26 mouse cellular contexts compared by ENCODE assay signal in the genomic region with DNA sequence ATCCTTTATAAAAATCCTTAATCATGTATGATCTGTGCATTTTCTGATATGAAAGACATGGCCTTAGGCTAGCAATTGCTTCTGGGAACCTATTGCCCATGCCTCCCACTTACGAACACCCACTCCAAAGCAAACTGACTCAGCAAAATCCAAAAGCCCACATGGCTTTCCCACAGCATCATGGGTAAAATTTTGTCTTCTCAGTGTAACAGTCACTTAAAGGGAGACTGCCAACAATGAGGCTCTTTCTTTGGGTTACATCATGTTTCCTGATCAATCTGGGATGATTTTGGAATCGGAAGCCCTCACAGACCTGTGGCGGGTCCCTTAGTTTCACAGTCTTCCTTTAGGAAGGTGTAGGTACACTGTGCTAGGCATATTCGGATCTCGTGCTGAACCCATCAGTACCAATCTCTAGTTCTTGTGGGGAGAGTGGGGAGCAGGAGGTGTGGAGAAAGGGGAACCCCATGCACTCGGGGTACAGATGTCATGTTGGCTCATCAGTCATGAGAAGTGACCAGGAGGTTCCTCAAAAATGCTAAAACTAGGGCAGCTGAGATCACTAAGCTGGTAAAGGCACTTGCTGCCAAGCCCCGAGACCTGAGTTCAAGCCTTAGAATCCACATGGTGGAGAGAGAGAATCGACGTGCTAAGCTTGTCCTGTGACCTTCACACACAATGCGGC. TPM values are rescaled to one million over a fixed set of nuclear protein-coding genes. Genes with fewer than 3 reads are reported as not detected.
DNase-seq lines count a peak whose midpoint lies in the region; ATAC-seq and TF ChIP-seq lines count a peak whose summit lies in the region.
"Had no signal": no experiment of that assay in that cellular context is flagged by ENCODE, and none has a peak within 500 bp of the region (broad histone marks: within the 10 kb centered on the region; RNA-seq: fewer than 3 reads in every experiment).

No protein-coding gene starts in this region.

- TF ChIP-seq EP300 in MEL (IDR thresholded peaks at IDR 0.05; ENCODE audit: low read depth in 1 of 2, low read length in 2 of 2) = peak; percentile 27 to 76; a peak in 3 of 4 replicates

- no peak for TF ChIP-seq RAD21 in MEL (IDR thresholded peaks at IDR 0.05; ENCODE audit: low read depth, low read length)

- no peaks in the 10 kb centered on the region for H3K27me3 ChIP-seq in MEL (ENCODE audit: control insufficient read depth in 1 of 2, insufficient read depth in 2 of 2, low read length in 2 of 2)
- H3K27me3 ChIP-seq in intestine, embryonic 16.5 days (replicated peaks; ENCODE audit: control insufficient read depth, insufficient read depth, low read length) = no peaks in the 10 kb centered on the region
- no peaks in the 10 kb centered on the region for H3K27me3 ChIP-seq in forebrain, embryonic 15.5 days
- H3K27me3 ChIP-seq: embryonic facial prominence, embryonic 13.5 days; forebrain, embryonic 12.5 days; heart, embryonic 15.5 days; hindbrain, embryonic 15.5 days; intestine, embryonic 15.5 days; limb, embryonic 12.5 days; midbrain, embryonic 15.5 days had no signal

- peak; percentile 30; the same call in 1 of the 2 replicates for ATAC-seq in common myeloid progenitor, adult 5-6 weeks (replicated peaks; ENCODE audit: low read depth, poor library complexity, severe bottlenecking)
- peak; percentile 50; the same call in 1 of the 2 replicates for ATAC-seq in monocyte, adult 5-6 weeks (replicated peaks; ENCODE audit: insufficient number of reproducible peaks, low FRiP score, low TSS enrichment, poor library complexity, severe bottlenecking)
- no peak for ATAC-seq in intestine, embryonic 16.5 days
- ATAC-seq in forebrain, embryonic 15.5 days (replicated peaks) = no peak
- ATAC-seq: intestine, embryonic 15.5 days; liver, postnatal 0 days; lung, postnatal 0 days; midbrain, embryonic 15.5 days had no signal

- DNase-seq in left cerebral cortex, adult 18-20 months (ENCODE audit: low spot score in 2 of 2) = peak; percentile 13 to 16
- DNase-seq in left cerebral cortex, postnatal 36 days (ENCODE audit: low spot score in 2 of 2) = no peak
- peak; percentile 78 for DNase-seq in MEL (ENCODE audit: low read depth, low spot score)
- no peak for DNase-seq in Muller cell, postnatal 12 days (ENCODE audit: inconsistent ontology term)
- DNase-seq: cerebellum, adult 18-20 months; cerebellum, postnatal 14 days; embryo, embryonic 11 days; gastrocnemius, adult 2 months; heart, postnatal 36 days; kidney, postnatal 36 days; layer of hippocampus, adult 9-11 months; liver, postnatal 0 days had no signal

- no peak for TF ChIP-seq CTCF in MEL (IDR thresholded peaks at IDR 0.05 in 2 of 3, conservative IDR thresholded peaks at IDR 0.05 in 1 of 3; ENCODE audit: control insufficient read depth in 1 of 3, insufficient read depth in 1 of 3, low read depth in 2 of 3, low read length in 3 of 3, poor library complexity in 1 of 3, severe bottlenecking in 1 of 3)

- WGBS in intestine, embryonic 16.5 days = 93% methylated on average over 10 of the region's 10 CpGs
- 89% methylated on average over 10 of the region's 10 CpGs for WGBS in forebrain, embryonic 15.5 days

- no peak for TF ChIP-seq POLR2A in MEL (IDR thresholded peaks at IDR 0.05; ENCODE audit: control insufficient read depth in 1 of 2, insufficient read depth in 1 of 2, low read depth in 1 of 2, low read length in 2 of 2, poor library complexity in 1 of 2)

- peaks cover 0 to 27% of the 10 kb centered on the region in 2 experiments; a peak in 2 of 4 replicates for H3K36me3 ChIP-seq in MEL (ENCODE audit: control insufficient read depth in 1 of 2, insufficient read depth in 2 of 2, low read length in 2 of 2)
- no peaks in the 10 kb centered on the region for H3K36me3 ChIP-seq in intestine, embryonic 16.5 days (ENCODE audit: control insufficient read depth, insufficient read depth, low read length)
- H3K36me3 ChIP-seq in forebrain, embryonic 15.5 days = no peaks in the 10 kb centered on the region
- H3K36me3 ChIP-seq: embryonic facial prominence, embryonic 13.5 days; forebrain, embryonic 12.5 days; heart, embryonic 15.5 days; hindbrain, embryonic 15.5 days; intestine, embryonic 15.5 days; limb, embryonic 12.5 days; midbrain, embryonic 15.5 days had no signal

- no peak overlapping the region for H3K4me2 ChIP-seq in intestine, embryonic 16.5 days (ENCODE audit: low read depth, low read length)
- H3K4me2 ChIP-seq in forebrain, embryonic 15.5 days (replicated peaks) = no peak overlapping the region
- H3K4me2 ChIP-seq: embryonic facial prominence, embryonic 13.5 days; forebrain, embryonic 12.5 days; heart, embryonic 15.5 days; hindbrain, embryonic 15.5 days; intestine, embryonic 15.5 days; limb, embryonic 12.5 days; liver, embryonic 11.5 days; midbrain, embryonic 15.5 days had no signal

- H3K4me1 ChIP-seq in MEL (ENCODE audit: control insufficient read depth in 1 of 2, insufficient read depth in 2 of 2, low read length in 2 of 2) = peaks cover 10 to 42% of the 10 kb centered on the region in 2 experiments
- peaks cover 13% of the 10 kb centered on the region for H3K4me1 ChIP-seq in intestine, embryonic 16.5 days (ENCODE audit: control insufficient read depth, insufficient read depth, low read length)
- H3K4me1 ChIP-seq in forebrain, embryonic 15.5 days = no peaks in the 10 kb centered on the region
- H3K4me1 ChIP-seq: embryonic facial prominence, embryonic 13.5 days; forebrain, embryonic 12.5 days; hindbrain, embryonic 15.5 days; midbrain, embryonic 15.5 days had no signal

- intact Hi-C loops in left cerebral cortex, postnatal 36 days (cut with DNase I) = no loop called here

- no peaks in the 10 kb centered on the region for H3K9me3 ChIP-seq in MEL (replicated peaks; ENCODE audit: insufficient read depth, low read length)
- no peaks in the 10 kb centered on the region for H3K9me3 ChIP-seq in intestine, embryonic 16.5 days (ENCODE audit: control insufficient read depth, low read length)
- H3K9me3 ChIP-seq in forebrain, embryonic 15.5 days = no peaks in the 10 kb centered on the region
- H3K9me3 ChIP-seq: embryonic facial prominence, embryonic 13.5 days; forebrain, embryonic 12.5 days; heart, embryonic 15.5 days; hindbrain, embryonic 15.5 days; intestine, embryonic 15.5 days; limb, embryonic 12.5 days; midbrain, embryonic 15.5 days had no signal

- H3K27ac ChIP-seq in MEL (ENCODE audit: control insufficient read depth, low read depth, low read length) = peak overlapping the region; percentile 79
- no peak overlapping the region for H3K27ac ChIP-seq in intestine, embryonic 16.5 days (ENCODE audit: low read length)
- no peak overlapping the region for H3K27ac ChIP-seq in forebrain, embryonic 15.5 days (replicated peaks)
- H3K27ac ChIP-seq: embryonic facial prominence, embryonic 13.5 days; forebrain, embryonic 12.5 days; gastrocnemius, adult 2 months; heart, embryonic 15.5 days; hindbrain, embryonic 15.5 days; intestine, embryonic 15.5 days; limb, embryonic 12.5 days; midbrain, embryonic 15.5 days had no signal

- H3K9ac ChIP-seq in MEL (ENCODE audit: control insufficient read depth, low read depth, low read length, poor library complexity, severe bottlenecking) = peak overlapping the region; percentile 18; the same call in 1 of the 2 replicates
- H3K9ac ChIP-seq in intestine, embryonic 16.5 days (ENCODE audit: low read depth, low read length) = no peak overlapping the region
- no peak overlapping the region for H3K9ac ChIP-seq in forebrain, embryonic 15.5 days (replicated peaks)
- H3K9ac ChIP-seq: embryonic facial prominence, embryonic 13.5 days; forebrain, embryonic 12.5 days; heart, embryonic 15.5 days; hindbrain, embryonic 15.5 days; intestine, embryonic 15.5 days; limb, embryonic 12.5 days; liver, postnatal 0 days; midbrain, embryonic 15.5 days had no signal

- no peak overlapping the region for H3K4me3 ChIP-seq in MEL (ENCODE audit: control insufficient read depth in 1 of 2, insufficient read depth in 1 of 2, low read depth in 2 of 2, low read length in 2 of 2)
- H3K4me3 ChIP-seq in intestine, embryonic 16.5 days (ENCODE audit: low read length) = no peak overlapping the region
- no peak overlapping the region for H3K4me3 ChIP-seq in forebrain, embryonic 15.5 days
- H3K4me3 ChIP-seq: embryonic facial prominence, embryonic 13.5 days; erythroblast, embryonic 14.5 days; forebrain, embryonic 12.5 days; gastrocnemius, adult 2 months; heart, embryonic 15.5 days; hindbrain, embryonic 15.5 days; intestine, embryonic 15.5 days; limb, embryonic 12.5 days; midbrain, embryonic 15.5 days had no signal

- no peaks in the 10 kb centered on the region for H3K79me2 ChIP-seq in MEL (ENCODE audit: control insufficient read depth, insufficient read depth, low read length, poor library complexity)

TF ChIP-seq in MEL, 35 proteins besides CTCF, POLR2A, EP300 and RAD21 (continues in another document):
- peak; percentile 79; the same call in 1 of the 2 replicates for TF ChIP-seq MXI1 (IDR thresholded peaks at IDR 0.05; ENCODE audit: low read depth, low read length)
- no peak for TF ChIP-seq HCFC1 (IDR thresholded peaks at IDR 0.05; ENCODE audit: low read depth, low read length)
- no peak for TF ChIP-seq MEF2A (IDR thresholded peaks at IDR 0.05; ENCODE audit: extremely low read depth, insufficient replicate concordance, low read depth, low read length, poor library complexity, severe bottlenecking)
- no peak for TF ChIP-seq MAZ (IDR thresholded peaks at IDR 0.05; ENCODE audit: low read depth, low read length)
- TF ChIP-seq GATA1 (IDR thresholded peaks at IDR 0.05; ENCODE audit: low read depth, low read length) = no peak

RNA-seq across cellular contexts. Expression of a gene that starts 14.3 kb away (rescaled TPM):
- 10 to 100 TPM in 1 of 2 experiments, 1 to 10 TPM in 1; 9.6 to 10.2 TPM for total RNA-seq in left cerebral cortex, adult 18-20 months (2021)
- 1 to 10 TPM; 4.6 to 6.3 TPM for total RNA-seq in left cerebral cortex, postnatal 36 days (2021)
- 30.4 and 31.1 TPM in 2 replicates for total RNA-seq in MEL (2012; rRNA removed)
- polyA plus RNA-seq in MEL (2012; ENCODE audit: insufficient read depth in 1 of 2, insufficient read length in 2 of 2, low read depth in 1 of 2, low replicate concordance in 2 of 2, missing spikeins in 1 of 2) = 100 to 1,000 TPM in 1 of 2 experiments, 10 to 100 TPM in 1; 53.6 to 176 TPM
- total RNA-seq in common myeloid progenitor, adult 5-6 weeks (2017) = 29.9 and 32.5 TPM in 2 replicates
- 28.8 to 34.7 TPM (median 33.1 TPM) in 3 replicates for total RNA-seq in monocyte, adult 5-6 weeks (2017)
- polyA plus RNA-seq in intestine, embryonic 16.5 days (2015; fragmentation: Nextera tagmentation; extraction: Ambion mirVana) = 538 and 653 TPM in 2 replicates
- 5.8 and 5.9 TPM in 2 replicates for polyA plus RNA-seq in forebrain, embryonic 15.5 days (2015; fragmentation: Nextera tagmentation; extraction: Ambion mirVana)
- polyA plus RNA-seq: erythroblast, embryonic 14.5 days had no signal

RNA-seq across cellular contexts. Expression of a gene that starts 45.9 kb away (rescaled TPM):
- total RNA-seq in left cerebral cortex, adult 18-20 months (2021) = 10 to 100 TPM; 30.4 to 30.6 TPM
- total RNA-seq in left cerebral cortex, postnatal 36 days (2021) = 10 to 100 TPM; 31.5 to 34.8 TPM
- total RNA-seq in MEL (2012; rRNA removed) = 15.9 TPM in 2 replicates
- 10 to 100 TPM; 21.5 to 67.0 TPM for polyA plus RNA-seq in MEL (2012; ENCODE audit: insufficient read depth in 1 of 2, insufficient read length in 2 of 2, low read depth in 1 of 2, low replicate concordance in 2 of 2, missing spikeins in 1 of 2)
- 23.1 and 33.3 TPM in 2 replicates for total RNA-seq in common myeloid progenitor, adult 5-6 weeks (2017)
- 17.5 to 27.5 TPM (median 18.8 TPM) in 3 replicates for total RNA-seq in monocyte, adult 5-6 weeks (2017)
- 22.1 and 24.3 TPM in 2 replicates for polyA plus RNA-seq in intestine, embryonic 16.5 days (2015; fragmentation: Nextera tagmentation; extraction: Ambion mirVana)
- 48.3 TPM in 2 replicates for polyA plus RNA-seq in forebrain, embryonic 15.5 days (2015; fragmentation: Nextera tagmentation; extraction: Ambion mirVana)

Comparison
In these comparisons a context has a peak if more than half of its experiments do, and no peak if none do; other contexts are left out.
1. DNase-seq: peak in left cerebral cortex, adult 18-20 months (2 of 2) and MEL (single experiment); none in left cerebral cortex, postnatal 36 days (0 of 2) and Muller cell, postnatal 12 days (single experiment).
2. ATAC-seq: peak in common myeloid progenitor, adult 5-6 weeks (single experiment) and monocyte, adult 5-6 weeks (single experiment); none in intestine, embryonic 16.5 days (single experiment) and forebrain, embryonic 15.5 days (single experiment).